Mouse (Mus musculus) hematopoietic stem cell, adult 5-6 weeks (primary cell): ENCODE results near the gene Adcy10. TPM values are rescaled to one million over a fixed set of nuclear protein-coding genes. Genes with fewer than 3 reads are reported as not detected.
A peak's percentile ranks its signal among the peaks of the same experiment; 100 is the strongest.

ENCODE experiments used
- ATAC-seq, 2 experiments: fragments of 125-278 bp in 1 of 2; replicated peaks in 1 of 2; 2 replicates each; pipeline ENCODE4 v1.8.0; 2016 to 2017; ENCODE audit warnings: inconsistent platforms in 2 of 2, mild to moderate bottlenecking in 2 of 2, moderate number of reproducible peaks in 2 of 2, low read depth in 1 of 2, moderate TSS enrichment in 1 of 2; ENCODE audit not compliant: low FRiP score in 2 of 2, poor library complexity in 2 of 2, severe bottlenecking in 2 of 2, insufficient read depth in 1 of 2, low TSS enrichment in 1 of 2
- total RNA-seq: library from RNA; stranded (forward); fragments of 172-1452, 232-1000 nt; gene quantifications from 2 replicates; pipeline ENCODE4 v1.2.3, GENCODE M21; 2017

The Adcy10 gene
- total RNA-seq, 1 experiment from 2014 or later = not detected

DNA sequence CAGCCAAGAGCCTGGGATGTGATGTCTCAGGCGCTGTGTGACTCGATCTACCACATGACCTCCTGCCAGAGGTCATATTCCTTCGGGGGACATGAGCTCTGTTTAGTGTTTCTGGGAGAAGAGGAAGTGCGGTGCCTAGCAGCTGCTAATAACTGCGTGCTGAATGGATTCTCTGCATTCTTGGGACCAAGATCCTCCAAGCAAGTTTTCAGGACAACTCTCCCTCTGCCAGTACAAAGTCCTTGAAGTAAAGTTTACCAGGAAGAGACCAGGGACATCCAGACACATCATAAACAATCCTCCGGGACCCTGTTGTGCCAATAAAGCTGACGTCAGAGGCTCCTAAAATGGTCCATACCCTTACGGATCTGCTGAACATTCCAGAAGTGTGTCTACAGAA is 102.9 kb downstream of the Adcy10 start:
- ATAC-seq = no peak

DNA sequence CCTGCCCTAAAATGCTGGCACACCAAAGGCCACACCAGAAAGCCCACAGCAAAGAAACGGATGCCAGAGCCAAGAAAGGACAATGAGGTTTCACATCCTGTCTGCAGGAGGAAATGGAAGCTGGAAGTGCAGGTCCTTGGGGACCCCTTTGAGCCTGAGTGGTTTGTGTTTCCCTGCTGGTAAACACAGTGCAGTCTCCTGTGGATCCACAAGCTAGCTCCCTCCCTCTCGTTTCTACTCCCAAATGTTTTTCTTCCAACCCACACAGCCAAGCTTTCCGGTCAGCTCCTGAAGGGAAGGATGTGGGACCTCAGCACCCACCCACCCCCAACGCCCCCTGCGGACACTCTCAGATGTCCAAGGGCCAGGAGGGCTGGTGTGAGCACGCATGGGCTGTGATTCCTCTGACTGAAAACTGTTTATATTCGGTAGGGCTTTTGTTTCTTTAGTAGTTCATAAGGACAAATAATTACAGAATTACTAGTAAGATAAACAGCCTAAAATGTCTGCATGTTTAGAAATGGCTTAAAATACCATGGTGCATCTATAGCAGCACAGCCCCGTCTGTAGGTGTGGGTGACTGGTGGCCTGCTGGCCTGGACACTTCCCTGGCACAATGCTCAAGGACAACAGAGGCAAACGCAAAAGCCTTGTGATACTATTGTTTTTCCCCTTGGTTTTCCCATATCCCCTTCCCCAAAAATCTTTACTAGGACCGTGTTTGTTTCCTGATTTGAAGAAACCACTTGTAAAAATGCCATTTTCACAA is 104.5 kb downstream of the Adcy10 start:
- no peak for ATAC-seq

DNA sequence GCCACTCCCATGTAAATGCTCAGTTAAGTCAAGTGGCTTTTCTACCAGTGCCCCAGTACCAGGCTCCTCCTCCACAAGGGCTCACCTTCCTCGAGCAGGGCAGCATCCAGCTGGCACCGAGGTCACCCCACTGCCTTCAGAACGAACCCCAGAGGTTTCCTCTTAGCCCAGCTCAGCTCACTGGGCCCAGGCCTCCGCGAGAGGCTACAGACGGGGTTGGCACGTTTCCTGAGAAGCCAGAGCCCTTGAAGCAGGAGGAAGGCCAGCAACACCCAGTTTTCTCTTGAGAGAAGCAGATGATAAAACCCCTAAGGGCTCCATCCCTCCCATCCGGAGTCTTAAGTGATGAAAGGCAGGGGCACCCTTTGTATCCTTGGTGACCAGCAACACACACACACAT is 105.8 kb downstream of the Adcy10 start:
- ATAC-seq = peak; percentile 43 to 46; a peak in 1 of 4 replicates

DNA sequence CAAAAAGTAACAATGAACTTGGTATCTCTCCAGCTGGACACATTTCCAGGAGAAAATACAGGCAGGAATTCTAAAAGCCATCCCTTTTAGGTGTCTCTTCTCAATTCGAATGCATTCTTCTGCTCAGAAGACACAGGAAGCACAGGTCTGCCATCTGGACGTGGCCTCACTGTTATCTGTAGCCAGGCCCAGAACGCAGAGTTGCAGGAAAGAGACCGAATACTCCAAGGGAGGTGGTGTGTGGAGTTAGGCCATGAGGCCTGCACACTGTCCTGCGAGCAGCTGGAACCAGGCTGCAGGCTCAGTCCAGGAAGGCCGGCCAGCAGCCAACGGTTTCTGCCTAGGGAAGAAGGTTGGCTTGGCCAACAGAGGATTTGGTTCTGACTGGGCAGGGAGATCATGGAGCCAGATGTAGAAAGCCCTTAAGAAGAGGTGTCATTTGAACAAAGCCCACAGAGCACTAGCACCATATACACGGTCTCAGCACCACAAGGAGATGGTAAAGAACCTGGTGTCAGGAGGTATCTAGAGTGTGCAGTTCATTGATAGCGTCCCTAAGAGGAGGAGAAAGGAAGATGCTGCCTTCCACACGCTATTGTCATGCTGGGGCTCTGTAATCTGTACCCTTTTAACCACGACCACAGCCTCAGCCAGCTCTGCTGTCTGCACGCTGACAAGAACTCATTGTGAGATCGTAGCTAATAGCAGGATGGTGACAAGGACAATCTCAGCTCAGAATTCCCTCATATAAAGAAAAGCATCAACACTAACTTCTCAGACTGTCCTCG is 107.5 kb downstream of the Adcy10 start:
- no peak for ATAC-seq

DNA sequence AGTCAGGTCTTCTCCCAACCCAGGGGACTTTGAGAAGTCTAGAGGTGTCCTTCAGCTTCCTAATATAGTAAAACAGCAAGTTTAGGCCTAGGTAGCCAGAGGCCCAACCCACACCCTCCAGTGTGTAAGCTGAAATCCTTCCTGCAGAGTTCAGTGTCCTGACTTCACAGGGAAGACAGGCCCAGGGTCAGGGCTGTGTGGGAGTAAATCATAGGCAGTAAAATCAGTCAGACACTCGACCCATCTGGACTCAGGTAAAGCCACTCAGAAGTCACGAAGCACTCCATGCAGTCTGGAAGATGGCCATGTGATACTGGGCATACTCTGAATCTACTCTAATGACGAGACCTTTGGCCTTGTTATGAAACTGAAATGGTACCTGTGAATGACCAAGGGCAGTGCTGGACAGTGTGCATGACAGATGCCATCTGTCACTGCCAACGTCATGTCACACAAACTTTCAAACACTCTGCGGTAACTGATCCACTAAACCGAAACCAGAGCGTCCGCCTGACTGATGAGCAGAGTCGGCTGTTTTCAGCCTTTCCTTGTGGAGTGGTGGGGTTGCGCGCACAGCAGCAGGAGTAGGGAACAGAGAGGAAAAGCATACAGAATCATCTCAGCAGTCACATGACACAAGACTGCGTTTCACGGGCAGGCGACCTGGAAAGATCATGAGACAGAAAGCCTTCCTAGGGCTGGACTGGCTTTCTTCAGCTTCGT is 109.9 kb downstream of the Adcy10 start:
- ATAC-seq = no peak

DNA sequence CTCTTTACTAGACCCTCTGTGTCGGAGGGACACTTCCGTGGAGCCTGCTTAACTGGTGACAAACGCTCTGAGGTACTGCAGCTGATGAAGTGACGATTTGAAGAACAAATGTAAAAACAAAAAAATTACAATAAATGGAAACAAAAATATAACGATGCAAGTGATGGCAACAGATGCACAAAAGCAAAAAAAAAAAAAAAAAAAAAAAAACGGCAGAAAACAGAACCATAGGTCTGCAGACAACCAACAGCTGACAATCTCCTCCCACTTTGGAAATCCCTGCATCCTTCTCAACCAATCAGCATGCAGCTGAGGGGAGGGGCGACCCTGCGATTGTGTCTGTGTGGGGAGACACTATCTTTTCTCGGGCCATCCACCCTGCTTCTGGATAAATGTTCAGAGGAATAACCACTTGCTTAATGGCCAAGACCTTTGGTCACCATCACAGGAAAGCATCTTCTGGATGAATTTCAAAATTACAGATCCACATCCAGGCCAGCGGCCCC is 116.8 kb downstream of the Adcy10 start:
- ATAC-seq = no peak

DNA sequence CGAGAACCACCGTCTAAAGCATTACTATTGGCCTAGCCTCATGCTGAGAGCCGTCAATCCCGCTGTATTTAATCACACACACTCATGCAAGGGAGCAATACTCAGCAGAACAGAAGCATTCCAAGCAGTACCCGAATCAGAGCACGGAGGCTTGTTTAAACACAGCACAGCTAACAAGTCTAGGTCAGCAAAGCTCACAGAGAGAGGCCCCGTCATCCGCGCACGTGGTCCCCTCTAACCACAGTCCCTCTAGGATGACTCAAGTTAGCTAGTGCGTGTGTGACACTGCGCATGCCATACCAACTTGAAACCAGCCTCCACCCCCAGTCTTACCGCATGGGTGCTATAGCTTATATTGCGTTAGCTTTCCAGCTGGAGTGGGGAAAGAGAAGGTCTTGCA is 118.2 kb downstream of the Adcy10 start:
- no peak for ATAC-seq

DNA sequence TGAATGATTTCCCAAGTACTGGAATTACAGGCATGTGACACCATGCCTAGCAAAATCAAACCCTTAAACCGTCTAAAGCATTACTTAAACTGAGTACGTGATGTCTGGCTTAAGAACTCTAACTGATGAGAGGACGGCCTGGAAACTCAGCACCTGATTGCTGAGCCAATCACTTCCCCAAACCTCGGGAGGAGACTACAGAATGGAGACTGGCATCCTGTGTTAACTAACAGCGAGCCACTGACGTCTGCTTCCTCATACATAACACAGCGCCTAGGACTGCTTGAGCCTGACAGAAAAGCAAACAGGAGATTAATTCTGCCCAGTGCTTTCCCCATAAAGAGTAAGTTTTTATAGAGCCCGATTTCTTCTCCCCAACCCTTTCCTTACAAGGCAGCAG is 119.2 kb downstream of the Adcy10 start:
- ATAC-seq = peak; percentile 86 to 92

DNA sequence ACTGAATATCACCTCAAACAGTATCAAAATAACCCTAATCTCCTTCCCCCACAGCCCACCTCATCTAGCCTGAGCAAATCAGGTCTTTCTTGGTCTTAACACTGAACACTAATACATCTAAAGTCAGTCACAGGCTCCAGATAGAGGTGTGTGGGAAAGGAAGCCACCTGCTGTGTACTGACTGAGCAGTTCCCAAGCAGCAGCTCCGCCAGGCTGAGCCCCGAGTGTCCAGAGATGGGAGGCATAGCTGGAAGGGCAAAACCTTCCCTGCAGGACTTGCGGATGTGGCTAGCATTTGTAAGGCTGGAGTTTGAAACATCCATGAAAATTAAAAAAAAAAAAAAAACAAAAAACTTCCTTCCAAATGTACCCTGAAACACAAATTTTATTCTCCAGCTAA is 120.1 kb downstream of the Adcy10 start:
- ATAC-seq = no peak

DNA sequence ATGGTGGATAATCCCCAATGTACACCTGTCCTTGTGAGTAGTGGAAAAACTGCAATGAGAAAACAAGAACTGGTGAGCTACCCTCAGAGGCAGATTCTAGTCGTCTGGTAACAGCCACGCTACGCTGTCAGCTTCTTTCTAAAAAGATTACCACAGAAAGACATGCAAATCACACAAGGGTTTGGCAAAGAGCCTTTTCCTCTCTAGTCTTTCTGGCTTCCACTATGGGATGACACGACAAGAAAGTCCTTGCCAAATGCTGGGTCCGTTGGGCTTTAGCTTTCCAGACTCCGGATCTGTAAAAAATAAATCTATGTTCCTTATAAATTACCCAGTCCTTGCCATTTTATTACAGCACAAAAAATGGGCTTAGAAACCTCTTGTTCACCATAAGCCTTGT is 120.8 kb downstream of the Adcy10 start:
- ATAC-seq = no peak

DNA sequence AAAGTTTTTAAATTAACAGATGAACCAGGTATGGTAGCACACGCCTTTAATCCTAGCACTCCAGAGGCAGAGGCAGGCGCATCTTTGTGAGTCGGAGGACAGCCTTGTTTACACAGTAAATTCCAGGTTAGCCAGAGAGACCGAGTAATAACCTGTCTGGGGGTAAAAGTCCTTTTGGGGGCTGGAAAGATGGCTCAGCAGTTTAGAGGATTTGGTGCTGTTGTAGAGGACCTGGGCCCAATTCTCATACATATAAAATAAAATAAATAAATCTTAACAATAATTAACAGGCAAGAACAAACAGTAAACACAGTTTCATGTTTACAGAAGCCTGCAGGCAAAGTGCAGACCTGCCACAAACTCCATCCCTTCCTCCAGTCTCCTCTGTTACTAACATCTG is 123.9 kb downstream of the Adcy10 start:
- no peak for ATAC-seq

DNA sequence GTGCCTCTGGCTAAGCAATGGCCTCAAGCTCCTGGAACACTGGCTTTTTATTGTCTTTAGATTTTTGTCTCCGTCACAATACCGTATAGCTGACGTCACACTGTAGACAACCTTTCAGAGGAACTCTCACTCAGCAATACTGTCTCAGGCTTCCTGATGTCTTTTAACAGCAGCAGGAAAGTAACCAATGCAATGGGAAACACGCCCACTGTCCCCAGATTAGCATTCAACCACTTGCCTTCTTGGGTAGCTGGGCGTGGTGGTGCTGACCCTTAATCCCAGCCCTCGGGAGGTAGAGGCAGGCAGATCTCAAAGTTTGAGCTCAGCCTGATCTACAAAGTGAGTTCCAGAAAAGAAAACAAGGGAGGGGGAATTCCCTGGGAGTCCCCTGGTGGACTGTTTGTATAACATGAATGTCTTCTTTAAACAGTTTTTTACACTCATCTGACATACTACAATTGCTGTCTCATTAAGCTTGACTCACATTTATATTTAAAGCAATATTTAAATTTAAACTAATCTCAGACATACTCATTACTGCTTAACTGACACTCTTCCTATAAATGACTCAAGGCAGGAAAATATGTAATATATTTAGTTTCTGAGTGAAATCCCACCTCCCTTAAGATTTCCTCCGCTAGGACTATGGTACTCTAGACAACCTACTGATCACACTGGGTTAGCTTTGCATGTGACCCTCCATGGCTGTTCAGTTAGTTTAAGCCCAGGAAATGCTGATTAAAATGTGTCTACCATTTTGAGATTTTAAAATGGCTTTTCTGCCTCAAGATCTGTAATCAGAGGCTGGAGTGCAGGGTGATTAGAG is 124.7 kb downstream of the Adcy10 start:
- no peak for ATAC-seq

DNA sequence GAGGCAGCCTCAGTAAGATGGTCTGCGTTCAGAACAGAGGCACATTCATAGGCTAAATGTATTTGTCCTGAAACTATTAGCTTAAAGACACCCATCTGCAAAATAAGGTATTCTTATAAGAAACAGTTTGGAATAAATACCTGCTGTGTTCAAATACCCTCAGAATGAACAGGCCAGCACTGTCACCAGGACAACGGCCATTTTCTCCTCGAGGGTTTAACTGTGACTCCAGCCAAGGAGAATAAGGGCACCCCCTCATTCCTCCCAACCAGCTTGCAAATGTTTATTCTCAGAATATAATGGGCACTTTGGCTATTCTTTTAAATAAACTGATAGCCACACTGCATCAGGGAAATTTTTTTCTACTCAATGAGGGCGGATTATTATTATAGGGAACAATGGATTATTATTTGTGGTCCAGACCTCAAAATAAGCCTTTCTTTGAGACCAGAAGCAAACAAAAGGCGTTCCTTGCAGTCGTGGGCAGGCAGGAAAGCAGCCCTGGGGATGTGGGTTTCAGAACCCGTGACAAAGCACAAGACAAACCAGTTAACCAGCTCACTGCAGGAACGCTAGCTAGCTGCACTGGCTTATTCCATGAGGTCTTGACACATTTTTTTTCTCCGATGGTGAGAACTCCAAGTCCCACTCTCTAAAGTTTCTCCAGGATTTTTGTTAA is 125.5 kb downstream of the Adcy10 start:
- ATAC-seq = peak; percentile 55 to 75; a peak in 2 of 4 replicates

DNA sequence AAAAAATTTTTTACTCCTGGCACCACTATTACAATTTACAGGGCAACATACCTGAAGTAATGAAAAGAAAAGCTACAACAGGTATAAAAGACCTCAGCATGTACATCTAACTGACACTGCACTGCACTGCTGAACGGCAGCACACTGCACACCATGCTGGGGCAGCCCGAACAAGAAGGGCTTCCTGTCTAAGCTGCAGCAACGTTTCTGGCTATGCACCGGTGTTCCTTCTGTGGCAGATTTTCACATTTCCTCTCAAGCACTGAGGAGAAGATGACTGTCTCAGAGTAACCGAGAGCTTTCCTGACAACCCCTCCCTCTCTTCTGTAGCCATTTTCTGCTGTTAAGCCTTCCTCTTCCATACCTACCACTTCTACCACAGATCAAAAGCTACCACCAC is 127.7 kb downstream of the Adcy10 start:
- ATAC-seq = peak; percentile 42 to 57; a peak in 3 of 4 replicates

DNA sequence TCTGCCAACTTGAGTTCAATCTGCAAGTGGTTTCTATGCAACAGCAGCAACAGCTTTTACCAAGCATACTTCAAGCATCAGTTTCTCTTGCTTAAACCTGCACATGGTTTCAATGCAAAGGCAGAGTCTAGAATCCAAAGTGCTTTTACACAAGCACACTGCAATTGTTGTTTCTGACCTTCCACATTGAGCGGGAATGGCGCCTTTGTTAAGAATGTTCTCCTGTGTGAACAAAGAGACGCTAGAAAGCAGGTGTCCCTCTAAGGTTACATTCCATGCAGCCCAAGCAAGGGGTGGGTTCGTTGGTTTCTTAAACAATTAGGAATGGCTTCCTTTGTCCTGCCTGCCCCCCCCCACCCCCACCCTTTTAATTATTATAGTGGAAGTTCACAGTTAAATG is 128.9 kb downstream of the Adcy10 start:
- ATAC-seq = no peak

DNA sequence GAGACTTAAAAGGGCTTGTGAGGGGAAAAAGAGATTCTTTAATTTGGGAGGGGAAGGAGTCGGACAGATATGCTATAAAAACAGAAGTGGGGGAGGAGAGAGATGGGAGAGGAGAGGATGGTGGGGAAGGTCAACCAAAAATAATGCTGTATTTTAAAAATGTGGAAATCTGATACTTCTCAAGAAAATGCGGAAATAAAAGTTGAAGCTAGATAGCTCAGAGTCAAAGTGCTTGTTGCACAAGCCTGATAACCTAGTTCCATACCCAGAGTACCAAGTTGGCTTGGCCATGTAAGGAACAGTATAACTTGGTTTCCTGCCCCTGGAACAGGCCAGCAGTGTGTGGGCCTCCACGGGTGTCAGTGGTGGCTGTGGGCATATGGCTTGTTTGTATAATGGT is 129.8 kb downstream of the Adcy10 start:
- no peak for ATAC-seq

DNA sequence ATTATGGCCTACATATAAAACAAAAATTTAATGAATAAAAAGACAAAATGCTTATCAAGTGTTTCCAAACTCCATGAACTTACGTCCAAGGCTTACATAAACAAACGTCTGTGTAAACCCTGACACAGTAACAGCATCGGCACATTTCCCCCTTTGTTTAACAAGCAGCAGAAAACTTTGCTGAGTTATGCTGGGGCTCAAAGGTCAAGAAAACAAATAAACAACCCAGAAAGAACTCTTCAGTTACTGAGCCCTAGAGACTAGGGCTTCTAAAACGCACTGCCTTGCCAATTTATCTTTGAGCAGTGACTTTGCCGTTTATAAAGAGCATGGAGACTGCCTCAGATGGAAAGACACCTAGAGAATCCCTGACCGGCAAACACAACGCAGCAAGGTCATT is 131.7 kb downstream of the Adcy10 start:
- ATAC-seq = no peak
